Mouse (Mus musculus) lung, embryonic 14.5 days (tissue): ENCODE measurements at regions not wholly inside any gene's neighbourhood (a gene's known extent, or its start where the extent isn't known, plus 50 kb on each side); places are given as distances from the start of the nearest gene placed in this dataset.

Experiments
- ATAC-seq: fragments of 200-750 bp; cut with Nextera tagmentation; 2 replicates; pipeline ENCODE4 v1.8.0; 2017; ENCODE audit warnings: mild to moderate bottlenecking, moderate TSS enrichment, moderate library complexity; ENCODE audit not compliant: insufficient read depth
- DNase-seq: peaks from one replicate; pipeline ENCODE4 v3.0.0-alpha.2; 2015
- H3K27ac ChIP-seq: fragments of 300-500 bp; sonication (generic); 2 replicates; pipeline ENCODE4 v1.5.1; 2014; ENCODE audit warnings: low read depth, mild to moderate bottlenecking, moderate library complexity
- H3K27me3 ChIP-seq: fragments of 300-500 bp; sonication (generic); 2 replicates; pipeline ENCODE4 v1.6.1; 2014; ENCODE audit warnings: low read length, control low read depth; ENCODE audit not compliant: insufficient read depth
- H3K36me3 ChIP-seq: fragments of 300-500 bp; sonication (generic); 2 replicates; pipeline ENCODE4 v1.6.1; 2014; ENCODE audit warnings: control low read depth; ENCODE audit not compliant: insufficient read depth
- H3K4me1 ChIP-seq: fragments of 300-500 bp; sonication (generic); 2 replicates; pipeline ENCODE4 v1.6.1; 2014; ENCODE audit warnings: antibody characterized with exemption, control low read depth; ENCODE audit not compliant: insufficient read depth
- H3K4me2 ChIP-seq: fragments of 300-500 bp; sonication (generic); 2 replicates; pipeline ENCODE4 v1.6.1; 2014; ENCODE audit warnings: mild to moderate bottlenecking
- H3K4me3 ChIP-seq: fragments of 300-500 bp; sonication (generic); 2 replicates; pipeline ENCODE4 v1.5.1; 2014; ENCODE audit warnings: low read depth, low read length
- H3K9ac ChIP-seq: fragments of 300-500 bp; sonication (generic); 2 replicates; pipeline ENCODE4 v1.6.1; 2014
- H3K9me3 ChIP-seq: fragments of 300-500 bp; sonication (generic); 2 replicates; pipeline ENCODE4 v1.6.1; 2016; ENCODE audit warnings: low read depth, low read length, control low read depth
- CTCF ChIP-seq: IDR thresholded peaks from 2 replicates; pipeline ENCODE4 v1.5.1; 2016; ENCODE audit warnings: antibody characterized with exemption, low read depth
- WGBS: fragments of 180-500 bp; shearing (Covaris S2); extraction: QIAGEN DNeasy Blood & Tissue Kit; methylation state at CpG from one replicate; pipeline ENCODE4 v1.1.7; 2014; 5-methylcytosine and 5-hydroxymethylcytosine counted together

DNA sequence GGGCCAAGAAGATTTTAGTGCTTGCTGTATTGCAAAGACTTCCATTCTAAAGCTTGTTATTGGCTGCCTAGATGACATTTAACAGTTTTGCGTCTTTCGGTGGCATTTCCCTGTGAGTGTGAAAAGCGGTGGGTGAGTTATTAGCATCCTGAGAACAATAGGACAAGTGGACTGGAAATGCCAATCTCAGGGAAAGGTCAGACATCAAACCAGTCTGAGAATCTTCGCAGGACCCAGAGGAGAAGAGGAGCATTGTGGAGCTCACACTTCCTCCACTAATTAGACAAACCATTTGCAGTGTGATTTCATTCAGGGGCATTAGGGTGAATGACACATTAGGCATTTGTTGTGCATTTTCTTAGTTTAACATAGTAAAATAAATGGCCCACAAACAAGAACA, 719.5 kb upstream of the Tmem132c start:
- DNase-seq (no peak), ATAC-seq (no peak)
- WGBS = 76% methylated on average over 4 of the region's 4 CpGs
- TF ChIP-seq CTCF = no peak
- Histone ChIP-seq H3K4me1 (no peaks in the 10 kb centered on the region), H3K4me3 (no peak overlapping the region), H3K27me3 (no peaks in the 10 kb centered on the region), H3K27ac (no peak overlapping the region), H3K36me3 (no peaks in the 10 kb centered on the region), H3K9ac (no peak overlapping the region), H3K4me2 (no peak overlapping the region), H3K9me3 (no peaks in the 10 kb centered on the region)

DNA sequence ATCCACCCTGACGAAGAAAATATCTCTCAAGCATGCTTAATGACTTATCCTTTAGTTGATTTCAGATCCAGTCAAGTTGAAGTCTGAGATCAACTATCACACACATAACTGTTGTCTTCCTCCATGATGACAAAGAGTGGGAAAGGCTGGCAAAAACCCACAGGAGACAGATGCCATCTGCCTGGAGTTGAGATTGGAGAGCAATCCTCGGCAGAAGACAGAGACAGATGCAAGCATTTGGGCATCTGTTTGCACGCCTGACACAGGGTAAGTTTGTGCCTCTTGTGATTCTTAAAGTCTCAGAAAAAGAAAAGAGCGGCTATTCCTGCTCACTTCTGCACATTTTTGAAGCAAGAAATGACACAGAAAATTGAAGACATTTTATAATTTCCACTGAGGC, 715.7 kb upstream of the Tmem132c start:
- Histone ChIP-seq H3K4me2 (no peak overlapping the region), H3K4me3 (no peak overlapping the region), H3K4me1 (no peaks in the 10 kb centered on the region), H3K9ac (no peak overlapping the region), H3K27ac (no peak overlapping the region), H3K9me3 (no peaks in the 10 kb centered on the region), H3K36me3 (no peaks in the 10 kb centered on the region), H3K27me3 (no peaks in the 10 kb centered on the region)
- ATAC-seq (no peak), DNase-seq (no peak)
- 76% methylated on average over 4 of the region's 4 CpGs for WGBS
- TF ChIP-seq CTCF = no peak

DNA sequence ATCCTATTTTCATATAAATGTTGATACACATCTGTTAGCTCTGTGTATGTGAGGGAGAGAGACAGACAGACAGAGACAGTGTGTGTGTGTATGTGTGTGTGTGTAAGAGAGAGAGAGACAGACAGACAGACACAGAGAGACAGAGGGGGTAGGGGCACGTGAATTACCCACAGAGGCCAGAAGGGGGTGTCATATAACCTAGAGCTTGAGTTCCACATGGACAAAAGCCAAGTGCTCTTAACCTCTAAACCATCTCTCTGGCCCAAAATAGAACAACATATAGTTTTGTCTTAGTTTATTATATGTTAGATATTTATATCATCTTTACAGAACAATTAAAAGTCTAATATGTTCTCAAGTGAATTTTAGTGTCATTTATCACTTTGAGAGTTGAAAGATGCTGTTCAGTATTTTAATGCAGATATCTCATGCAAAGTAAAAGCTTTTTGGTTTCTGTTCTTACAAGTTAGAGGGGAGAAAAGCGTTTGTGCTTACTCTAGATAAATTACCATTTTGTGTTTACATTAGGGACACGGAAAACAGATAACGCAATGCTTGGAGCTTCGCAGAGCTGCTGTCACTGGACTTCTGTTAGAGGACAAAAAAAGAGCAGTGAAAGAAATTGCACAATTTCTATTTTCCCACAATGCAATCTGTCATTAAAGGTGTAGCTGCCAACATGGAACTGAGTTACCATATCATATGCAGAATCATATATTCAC, 710.6 kb upstream of the Tmem132c start:
- no peak overlapping the region for H3K27ac ChIP-seq
- 26% methylated on average over 5 of the region's 5 CpGs for WGBS
- TF ChIP-seq CTCF = no peak
- no peaks in the 10 kb centered on the region for H3K27me3 ChIP-seq
- H3K4me1 ChIP-seq = no peaks in the 10 kb centered on the region
- no peak overlapping the region for H3K9ac ChIP-seq
- H3K4me3 ChIP-seq = no peak overlapping the region
- no peaks in the 10 kb centered on the region for H3K9me3 ChIP-seq
- no peak overlapping the region for H3K4me2 ChIP-seq
- no peaks in the 10 kb centered on the region for H3K36me3 ChIP-seq
- no peak; the same call in 1 of the 2 replicates for ATAC-seq
- peak; percentile 61 for DNase-seq

DNA sequence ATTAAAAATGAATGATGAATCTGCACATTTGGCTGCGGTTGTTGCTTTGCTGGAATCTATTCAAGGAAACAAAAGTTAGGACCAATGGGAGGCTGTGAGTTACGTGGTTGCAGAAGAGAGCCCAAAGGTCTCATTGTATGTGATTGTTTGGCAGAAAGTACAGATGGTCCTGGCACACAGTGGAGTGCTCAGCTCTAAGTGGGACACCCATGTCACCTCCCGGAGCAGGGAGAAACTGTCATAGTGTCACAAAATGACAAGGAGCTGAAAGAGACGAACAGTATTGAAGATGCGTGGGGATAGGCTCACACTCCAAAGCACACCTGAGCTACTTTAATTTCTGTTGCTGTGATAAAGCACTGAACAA, 710.1 kb upstream of the Tmem132c start:
- WGBS = 68% methylated on average over 5 of the region's 5 CpGs
- no peak for TF ChIP-seq CTCF
- H3K27me3 ChIP-seq = no peaks in the 10 kb centered on the region
- no peaks in the 10 kb centered on the region for H3K9me3 ChIP-seq
- no peak overlapping the region for H3K9ac ChIP-seq
- no peak overlapping the region for H3K4me2 ChIP-seq
- H3K4me1 ChIP-seq = no peaks in the 10 kb centered on the region
- H3K27ac ChIP-seq = no peak overlapping the region
- no peak; the same call in 1 of the 2 replicates for ATAC-seq
- no peaks in the 10 kb centered on the region for H3K36me3 ChIP-seq
- DNase-seq = no peak
- no peak overlapping the region for H3K4me3 ChIP-seq

DNA sequence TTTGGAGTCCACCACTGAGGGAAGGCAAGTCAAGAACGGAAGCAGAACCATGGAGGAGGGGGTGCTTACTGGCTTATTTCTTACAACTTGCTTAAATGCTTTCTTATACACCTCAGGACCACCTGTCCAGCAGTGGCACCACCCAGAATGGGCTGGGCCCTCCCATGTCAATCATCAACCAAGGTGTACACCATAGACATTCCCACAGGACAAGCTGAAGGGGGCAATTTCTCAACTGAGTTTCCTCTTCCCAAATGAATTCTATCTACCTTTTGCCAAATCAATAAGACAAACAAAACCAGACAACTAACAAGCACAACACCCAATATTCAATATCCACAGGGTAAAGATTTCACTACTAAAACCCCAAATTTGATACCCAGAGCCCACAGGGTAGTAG, 709.6 kb upstream of the Tmem132c start:
- H3K27me3 ChIP-seq = no peaks in the 10 kb centered on the region
- no peaks in the 10 kb centered on the region for H3K9me3 ChIP-seq
- WGBS = 84% methylated on average over 1 of the region's 1 CpGs
- no peaks in the 10 kb centered on the region for H3K4me1 ChIP-seq
- TF ChIP-seq CTCF = no peak
- H3K4me2 ChIP-seq = no peak overlapping the region
- ATAC-seq (no peak), DNase-seq (no peak)
- H3K9ac ChIP-seq = no peak overlapping the region
- H3K27ac ChIP-seq = no peak overlapping the region
- H3K4me3 ChIP-seq = no peak overlapping the region
- H3K36me3 ChIP-seq = no peaks in the 10 kb centered on the region

DNA sequence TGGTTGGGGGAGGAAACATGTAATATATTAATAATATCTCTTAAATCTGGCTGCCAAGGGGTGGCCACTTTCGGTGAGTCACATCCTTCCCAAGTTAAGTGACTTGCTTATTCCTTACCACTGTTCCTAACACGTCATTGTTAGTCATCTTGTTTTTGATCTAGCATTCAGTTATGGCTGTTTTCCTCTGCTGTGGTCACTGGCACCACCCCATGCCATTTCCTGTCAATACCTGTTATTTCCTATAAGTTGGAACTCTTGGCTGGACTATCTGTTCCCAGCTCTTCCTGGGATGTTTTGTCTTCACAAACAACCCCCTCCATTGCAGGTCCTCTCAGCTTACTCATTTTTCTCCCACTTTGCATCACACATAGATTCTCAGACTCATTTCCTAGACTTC, 703.5 kb upstream of the Tmem132c start:
- Histone ChIP-seq H3K27me3 (no peaks in the 10 kb centered on the region), H3K27ac (no peak overlapping the region), H3K4me3 (no peak overlapping the region), H3K9me3 (no peaks in the 10 kb centered on the region), H3K4me1 (no peaks in the 10 kb centered on the region), H3K36me3 (no peaks in the 10 kb centered on the region), H3K4me2 (no peak overlapping the region), H3K9ac (no peak overlapping the region)
- WGBS = 61% methylated on average over 2 of the region's 2 CpGs
- DNase-seq = no peak
- no peak for ATAC-seq
- no peak for TF ChIP-seq CTCF

DNA sequence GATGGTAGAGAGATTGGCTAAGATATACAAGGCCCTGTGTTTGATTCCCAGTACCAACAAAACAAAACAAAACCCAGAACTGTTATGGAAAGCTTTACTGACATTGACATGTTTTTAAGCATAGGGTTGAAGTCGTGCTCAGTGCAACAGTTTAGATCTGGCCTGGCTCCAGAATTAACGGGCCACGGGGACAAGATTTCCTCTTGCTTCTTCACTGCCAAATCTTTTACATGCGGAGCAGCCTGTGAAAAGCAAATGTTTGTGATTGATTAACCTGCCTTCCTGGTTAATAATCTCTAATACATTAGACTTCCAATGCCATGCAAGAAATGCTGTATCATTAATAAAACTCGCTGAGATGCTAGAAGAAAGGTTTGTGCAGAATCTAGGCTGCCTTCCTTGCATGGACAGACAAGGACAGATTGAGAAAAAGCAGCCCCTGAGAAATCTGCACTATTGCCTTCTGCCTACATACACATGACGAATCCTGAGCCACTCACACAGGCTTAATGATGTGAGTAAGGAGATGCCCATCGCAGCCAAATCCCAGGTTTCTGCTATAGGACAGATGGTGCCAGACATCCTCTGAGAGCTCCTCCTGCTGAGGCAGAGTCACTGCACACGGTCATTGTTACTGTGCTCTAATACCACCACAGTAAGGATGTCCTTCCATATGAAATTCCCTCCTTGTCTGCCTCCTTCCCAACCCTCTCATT, 697.2 kb upstream of the Tmem132c start:
- no peaks in the 10 kb centered on the region for H3K9me3 ChIP-seq
- DNase-seq (no peak), ATAC-seq (no peak)
- H3K36me3 ChIP-seq = no peaks in the 10 kb centered on the region
- WGBS = 46% methylated on average over 8 of the region's 8 CpGs
- H3K4me1 ChIP-seq = no peaks in the 10 kb centered on the region
- no peak overlapping the region for H3K4me2 ChIP-seq
- no peaks in the 10 kb centered on the region for H3K27me3 ChIP-seq
- H3K9ac ChIP-seq = no peak overlapping the region
- no peak overlapping the region for H3K4me3 ChIP-seq
- no peak overlapping the region for H3K27ac ChIP-seq
- no peak for TF ChIP-seq CTCF
